Mouse (Mus musculus) limb, embryonic 12.5 days (tissue): ENCODE results near the gene Rab6a. TPM values are rescaled to one million over a fixed set of nuclear protein-coding genes. Genes with fewer than 3 reads are reported as not detected.
"Not testable (repeated sequence)": the region's sequence is repeated elsewhere in the genome, so short reads cannot be mapped to it uniquely, and the experiment has no call there.

ENCODE experiments used
- ATAC-seq: fragments of 200-750 bp; cut with Nextera tagmentation; 2 replicates; pipeline ENCODE4 v1.8.0; 2017; ENCODE audit warnings: low read depth, moderate TSS enrichment; ENCODE audit not compliant: insufficient number of reproducible peaks, insufficient read depth, low FRiP score, low TSS enrichment
- H3K27ac ChIP-seq: fragments of 300-500 bp; sonication (generic); 2 replicates; pipeline ENCODE4 v1.5.1; 2016; ENCODE audit warnings: mild to moderate bottlenecking, moderate library complexity
- H3K27me3 ChIP-seq: fragments of 300-500 bp; sonication (generic); 2 replicates; pipeline ENCODE4 v1.6.1; 2016; ENCODE audit warnings: mild to moderate bottlenecking, moderate library complexity
- H3K36me3 ChIP-seq: fragments of 300-500 bp; sonication (generic); 2 replicates; pipeline ENCODE4 v1.6.1; 2016; ENCODE audit warnings: mild to moderate bottlenecking, moderate library complexity
- H3K4me1 ChIP-seq: fragments of 300-500 bp; sonication (generic); replicated peaks from 2 replicates; pipeline ENCODE4 v1.6.1; 2016
- H3K4me2 ChIP-seq: fragments of 300-500 bp; sonication (generic); 2 replicates; pipeline ENCODE4 v1.6.1; 2016; ENCODE audit warnings: mild to moderate bottlenecking, moderate library complexity
- H3K4me3 ChIP-seq: fragments of 300-500 bp; sonication (generic); replicated peaks from 2 replicates; pipeline ENCODE4 v1.5.1; 2016; ENCODE audit warnings: mild to moderate bottlenecking
- H3K9ac ChIP-seq: fragments of 300-500 bp; sonication (generic); replicated peaks from 2 replicates; pipeline ENCODE4 v1.6.1; 2016; ENCODE audit warnings: mild to moderate bottlenecking, moderate library complexity
- H3K9me3 ChIP-seq: fragments of 300-500 bp; sonication (generic); 2 replicates; pipeline ENCODE4 v1.6.1; 2016; ENCODE audit warnings: mild to moderate bottlenecking, moderate library complexity
- WGBS: fragments of 180-500 bp; shearing (Covaris S2); methylation state at CpG from one replicate; pipeline ENCODE4 v1.1.7; 2016; 5-methylcytosine and 5-hydroxymethylcytosine counted together
- polyA plus RNA-seq: library from polyadenylated mRNA; unstranded; fragments of >200 nt; fragmentation: Nextera tagmentation; extraction: Ambion mirVana; gene quantifications from 2 replicates; pipeline ENCODE4 v1.2.1, GENCODE M21; 2016

Rab6a gene
- 107 and 117 TPM in 2 replicates for polyA plus RNA-seq

DNA sequence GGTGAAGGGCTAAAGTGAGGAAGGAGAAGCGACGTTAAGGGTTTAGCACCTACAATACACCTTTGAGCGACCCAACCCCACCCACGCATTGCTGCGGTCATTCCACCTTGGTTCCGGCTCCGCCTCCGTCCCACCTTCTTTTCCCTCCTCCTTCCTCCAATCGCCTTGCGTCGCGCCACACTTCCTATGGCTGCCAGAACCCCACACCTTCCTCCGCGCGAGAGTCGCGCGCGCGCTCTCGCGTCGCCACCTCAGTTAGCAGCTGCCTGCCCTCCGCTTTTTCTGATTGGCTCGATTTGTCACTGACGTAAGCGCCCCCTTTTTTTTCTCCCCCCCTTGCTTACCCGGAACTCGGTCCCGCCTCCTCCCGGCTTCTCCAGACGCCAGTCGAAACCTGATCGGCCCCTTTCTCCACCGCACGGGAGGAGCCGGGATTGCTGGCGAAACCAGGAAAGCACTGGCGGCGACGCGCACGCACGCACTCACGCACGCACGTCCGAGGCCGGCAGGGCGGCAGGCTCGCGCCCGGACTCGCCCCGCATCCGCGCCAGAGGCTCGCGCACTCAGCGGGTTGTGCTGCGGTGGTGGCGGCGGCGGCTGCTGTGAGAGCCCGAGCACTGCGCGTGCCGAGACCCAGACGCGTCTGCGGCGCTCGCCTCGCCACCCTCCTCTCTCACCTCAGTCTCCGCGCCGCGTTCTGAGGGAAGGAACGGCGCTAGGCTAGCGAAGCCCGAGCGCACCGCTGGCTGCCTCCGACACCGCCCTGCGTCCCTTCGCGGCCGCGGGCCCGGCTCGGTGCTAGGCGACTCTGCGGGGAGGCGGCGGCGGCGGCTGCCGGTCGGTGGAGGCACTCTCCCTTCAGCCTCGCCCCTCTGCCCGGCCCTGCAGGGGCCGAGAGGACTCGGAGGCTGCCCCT is at the start of gene Rab6a:
Gene Rab6a, plus strand, starts transcription at position 197 of the 916 bp plus-strand sequence.
- peak within 1 kb of the TSS; percentile 99 for H3K27ac ChIP-seq

DNA sequence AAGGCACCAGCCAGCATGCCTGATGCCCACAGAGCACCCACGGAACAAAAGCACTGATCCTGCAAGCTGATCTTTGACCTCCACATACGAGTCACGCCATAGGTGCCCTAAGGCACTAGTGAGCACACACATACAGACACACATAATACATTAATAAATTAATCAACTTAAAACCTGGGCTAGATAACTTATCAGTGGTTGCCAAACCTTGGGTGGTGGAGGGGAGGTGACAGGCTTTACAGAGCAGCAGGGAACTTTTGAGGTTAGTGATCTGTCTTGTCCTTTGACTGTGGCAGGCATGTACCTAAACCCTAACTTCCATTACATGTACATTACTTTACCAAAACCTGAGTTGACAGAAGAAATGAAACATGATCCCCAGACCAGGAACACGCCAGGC is 47.9 kb upstream of the Rab6a start:
- H3K9me3 ChIP-seq, result no peaks in the 10 kb centered on the region
- no peak for ATAC-seq
- H3K27me3 ChIP-seq, result no peaks in the 10 kb centered on the region
- H3K36me3 ChIP-seq, result no peaks in the 10 kb centered on the region
- WGBS, result 82% methylated on average over 4 of the region's 4 CpGs
- no peak overlapping the region for H3K4me3 ChIP-seq
- peaks cover 7% of the 10 kb centered on the region; the same call in 1 of the 2 replicates for H3K4me1 ChIP-seq
- no peak overlapping the region for H3K27ac ChIP-seq
- no peak overlapping the region for H3K4me2 ChIP-seq
- H3K9ac ChIP-seq, result no peak overlapping the region

More for the DNA sequence above, at the start of gene Rab6a:
- Histone ChIP-seq H3K36me3 (no peaks in the 10 kb centered on the region), H3K4me3 (peak within 1 kb of the TSS; percentile 98), H3K27me3 (no peaks in the 10 kb centered on the region), H3K4me1 (peaks cover 4% of the 10 kb centered on the region), H3K9me3 (no peaks in the 10 kb centered on the region), H3K9ac (peak within 1 kb of the TSS; percentile 96), H3K4me2 (peak within 1 kb of the TSS; percentile 81)
- peak; percentile 96 for ATAC-seq
- WGBS, result under 1% methylated on average over 99 of the region's 105 CpGs

DNA sequence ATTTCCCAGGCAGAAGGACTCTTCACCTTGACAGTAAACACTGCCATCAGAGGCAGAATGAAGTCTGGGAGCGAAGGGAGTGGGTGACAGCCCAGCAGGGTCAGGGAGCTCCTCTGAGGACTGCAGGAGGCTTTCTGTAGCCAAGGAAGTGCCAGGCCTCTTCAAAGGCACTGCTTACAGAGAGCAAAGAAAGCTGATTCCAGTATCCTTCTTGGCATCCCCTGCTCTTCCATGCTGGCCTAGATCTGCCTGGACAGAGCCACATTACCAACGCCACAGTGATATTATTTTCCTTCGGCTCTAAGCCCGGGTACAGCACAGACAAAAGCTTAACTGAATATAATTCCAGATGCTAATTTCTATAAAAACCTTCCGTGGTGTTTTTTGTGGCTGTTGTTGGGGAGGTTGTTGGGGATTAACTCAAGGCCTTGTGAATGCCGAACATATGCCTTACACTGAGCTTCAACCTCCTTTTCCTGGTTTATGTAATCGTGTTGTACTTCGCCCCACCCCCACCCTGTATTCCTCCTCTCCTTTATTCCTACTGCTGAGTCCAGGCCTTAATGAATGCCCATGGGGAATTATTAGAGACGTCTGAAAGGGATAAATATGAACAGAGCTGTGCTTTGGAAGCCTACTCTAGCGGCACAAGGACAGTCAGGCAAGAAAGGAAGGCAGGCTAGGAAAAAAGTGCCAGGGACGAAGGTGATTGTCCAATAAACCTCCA is 45.2 kb upstream of the Rab6a start:
- no peaks in the 10 kb centered on the region for H3K27me3 ChIP-seq
- ATAC-seq, result no peak
- H3K36me3 ChIP-seq, result no peaks in the 10 kb centered on the region
- no peak overlapping the region for H3K4me3 ChIP-seq
- 66% methylated on average over 11 of the region's 11 CpGs for WGBS
- H3K4me2 ChIP-seq, result no peak overlapping the region
- no peak overlapping the region for H3K27ac ChIP-seq
- peaks cover 5% of the 10 kb centered on the region; the same call in 1 of the 2 replicates for H3K4me1 ChIP-seq
- no peak overlapping the region for H3K9ac ChIP-seq
- H3K9me3 ChIP-seq, result no peaks in the 10 kb centered on the region

DNA sequence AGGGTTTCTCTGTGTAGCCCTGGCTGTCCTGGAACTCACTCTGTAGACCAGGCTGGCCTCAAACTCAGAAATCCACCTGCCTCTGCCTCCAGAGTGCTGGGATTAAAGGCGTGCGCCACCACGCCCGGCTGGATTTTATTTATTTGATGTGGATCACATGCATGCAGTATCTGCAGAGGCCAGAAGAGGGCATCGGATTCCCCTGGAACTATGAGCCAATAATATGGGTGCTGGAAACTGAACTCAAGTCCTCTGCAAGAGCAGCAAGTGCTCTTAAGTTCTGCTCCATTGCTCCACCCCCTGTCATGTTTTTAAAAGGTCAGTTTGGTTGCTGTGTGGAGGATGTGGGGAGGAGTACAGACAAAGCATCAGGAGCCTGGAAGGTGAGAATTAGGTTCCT is 40.0 kb upstream of the Rab6a start:
- not testable (repeated sequence) for H3K9ac ChIP-seq, H3K27me3 ChIP-seq, H3K4me1 ChIP-seq, ATAC-seq, H3K27ac ChIP-seq, H3K9me3 ChIP-seq, H3K4me3 ChIP-seq, H3K4me2 ChIP-seq
- peaks cover 10% of the 10 kb centered on the region; the same call in 1 of the 2 replicates for H3K36me3 ChIP-seq
- 76% methylated on average over 5 of the region's 5 CpGs for WGBS

DNA sequence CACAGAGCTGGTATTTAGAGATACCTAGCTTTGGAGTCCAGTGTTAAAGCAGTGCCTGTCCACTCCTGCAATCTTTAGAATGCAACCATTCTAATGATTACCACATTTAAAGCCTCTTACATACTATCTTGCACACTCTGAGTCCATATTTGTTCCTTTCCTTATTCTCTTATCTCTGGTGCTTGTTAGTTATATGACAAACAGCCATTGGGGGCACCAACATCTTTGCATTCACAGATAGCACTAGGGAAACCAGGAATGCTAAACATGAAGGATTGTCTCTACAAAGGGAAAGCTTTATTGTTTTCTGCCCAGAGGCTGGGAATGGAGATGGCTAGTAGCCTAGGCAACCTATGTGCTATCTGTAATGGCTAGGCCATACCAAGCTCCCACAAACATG is 37.3 kb upstream of the Rab6a start:
- Histone ChIP-seq H3K4me2 (no peak overlapping the region), H3K27me3 (no peaks in the 10 kb centered on the region), H3K36me3 (peaks cover 10% of the 10 kb centered on the region; the same call in 1 of the 2 replicates), H3K4me3 (no peak overlapping the region), H3K4me1 (no peaks in the 10 kb centered on the region), H3K9ac (no peak overlapping the region), H3K9me3 (no peaks in the 10 kb centered on the region), H3K27ac (no peak overlapping the region)
- ATAC-seq, result no peak

DNA sequence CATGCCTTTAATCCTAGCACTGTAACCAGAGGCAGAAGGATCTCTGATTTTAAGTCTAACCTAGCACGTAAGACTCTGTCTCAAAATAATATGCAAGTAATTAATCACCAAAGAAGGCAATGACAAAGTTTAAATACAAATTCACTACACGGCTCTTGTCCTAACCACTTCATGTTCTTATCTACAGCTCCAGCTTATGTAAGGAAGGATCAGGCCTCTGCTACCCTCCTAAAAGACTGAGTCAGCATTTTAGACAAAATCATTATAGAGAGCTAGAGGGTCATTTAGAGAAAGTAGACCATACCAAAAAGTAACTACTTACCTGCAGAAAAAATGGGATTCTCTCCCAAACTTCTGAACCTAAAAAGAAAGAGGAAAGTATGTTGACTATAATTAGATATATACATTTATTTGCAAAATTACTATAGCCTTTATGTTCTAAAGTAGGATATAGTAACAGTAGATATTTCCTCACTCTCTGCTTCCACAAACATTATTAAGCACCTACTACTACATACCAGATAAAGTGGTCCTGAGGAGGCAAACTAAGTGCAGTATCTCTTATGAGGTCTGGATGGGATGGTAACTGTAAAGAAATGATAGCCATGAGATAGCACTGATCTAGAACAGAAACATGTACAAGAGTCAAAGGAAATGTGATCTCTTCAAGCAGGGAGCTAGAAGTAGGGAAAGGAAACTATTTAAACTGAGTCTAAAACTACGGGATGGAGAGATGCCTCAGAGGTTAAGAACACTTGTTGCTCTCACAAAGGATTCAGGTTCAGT is 36.1 kb upstream of the Rab6a start:
- Histone ChIP-seq H3K9ac (no peak overlapping the region), H3K27me3 (no peaks in the 10 kb centered on the region), H3K9me3 (no peaks in the 10 kb centered on the region), H3K27ac (no peak overlapping the region), H3K4me3 (no peak overlapping the region), H3K4me2 (no peak overlapping the region), H3K4me1 (no peaks in the 10 kb centered on the region), H3K36me3 (peaks cover 10% of the 10 kb centered on the region; the same call in 1 of the 2 replicates)
- ATAC-seq, result no peak
- 82% methylated on average over 3 of the region's 3 CpGs for WGBS

DNA sequence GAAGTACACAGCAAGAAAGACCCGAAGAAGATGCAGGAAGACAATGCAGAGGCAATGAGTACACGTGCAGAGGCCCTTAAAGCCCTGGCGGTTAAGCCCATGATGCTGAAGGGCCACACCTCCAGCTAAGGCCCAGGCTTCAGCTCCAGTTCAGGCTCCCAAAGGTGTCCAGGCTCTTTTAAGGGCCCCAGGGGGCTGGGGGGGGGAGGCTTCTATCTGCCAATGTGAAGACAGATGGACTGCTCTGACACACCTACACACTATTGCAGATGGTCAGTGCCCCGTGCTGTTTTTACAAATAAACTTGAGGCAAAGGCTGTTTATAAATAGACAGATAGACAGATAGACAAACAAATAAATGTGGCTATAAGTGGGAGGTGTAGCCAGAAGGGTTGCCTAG is 35.1 kb upstream of the Rab6a start:
- 77% methylated on average over 4 of the region's 4 CpGs for WGBS
- no peak overlapping the region for H3K4me2 ChIP-seq
- no peak overlapping the region for H3K27ac ChIP-seq
- no peak overlapping the region for H3K4me3 ChIP-seq
- ATAC-seq, result no peak
- no peaks in the 10 kb centered on the region for H3K27me3 ChIP-seq
- H3K9me3 ChIP-seq, result no peaks in the 10 kb centered on the region
- peaks cover 10% of the 10 kb centered on the region; the same call in 1 of the 2 replicates for H3K36me3 ChIP-seq
- H3K4me1 ChIP-seq, result no peaks in the 10 kb centered on the region
- no peak overlapping the region for H3K9ac ChIP-seq

DNA sequence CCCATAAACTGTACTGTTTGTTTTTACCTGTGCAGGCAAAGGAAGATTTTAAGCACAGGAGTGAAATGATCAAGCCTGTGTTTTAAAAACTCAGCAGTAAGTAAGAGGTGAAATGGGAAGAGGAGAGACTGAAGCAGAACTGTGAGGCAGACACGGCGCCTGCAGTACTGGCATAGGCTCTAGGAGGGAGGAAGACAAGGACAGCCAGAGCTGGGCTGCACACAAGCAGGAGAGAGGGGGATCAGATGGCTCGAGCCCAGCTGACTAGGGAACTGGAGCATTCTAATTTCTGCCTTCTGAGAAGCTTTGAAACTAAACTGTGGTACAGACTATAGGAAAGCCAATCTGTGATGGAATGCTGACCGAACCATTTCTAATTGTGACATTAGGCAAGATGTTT is 34.5 kb upstream of the Rab6a start:
- peaks cover 5% of the 10 kb centered on the region; the same call in 1 of the 2 replicates for H3K36me3 ChIP-seq
- no peaks in the 10 kb centered on the region for H3K27me3 ChIP-seq
- H3K9ac ChIP-seq, result no peak overlapping the region
- H3K27ac ChIP-seq, result no peak overlapping the region
- no peaks in the 10 kb centered on the region for H3K4me1 ChIP-seq
- H3K4me2 ChIP-seq, result no peak overlapping the region
- no peak overlapping the region for H3K4me3 ChIP-seq
- no peak for ATAC-seq
- 84% methylated on average over 4 of the region's 4 CpGs for WGBS
- H3K9me3 ChIP-seq, result no peaks in the 10 kb centered on the region

DNA sequence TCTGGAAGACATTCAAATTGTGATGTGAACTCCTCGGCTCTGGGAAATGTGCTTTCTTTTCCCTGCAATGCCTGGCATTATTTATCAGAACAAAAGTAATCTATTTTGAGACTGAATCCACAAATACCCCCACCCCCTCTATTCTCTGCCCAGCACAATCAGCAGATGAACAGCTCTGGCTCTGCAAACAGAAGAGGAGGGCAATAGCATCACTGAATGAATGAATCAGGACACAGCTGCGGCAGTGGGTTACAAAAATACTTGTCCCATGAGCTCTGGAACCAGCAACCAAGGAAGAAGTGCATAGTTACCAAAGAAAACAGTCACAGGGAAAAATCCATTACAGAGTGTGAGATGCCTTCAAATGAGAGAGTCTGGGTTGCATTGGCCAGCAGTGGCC is 28.4 kb upstream of the Rab6a start:
- Histone ChIP-seq H3K9ac (no peak overlapping the region), H3K4me3 (no peak overlapping the region), H3K9me3 (no peaks in the 10 kb centered on the region), H3K4me2 (no peak overlapping the region), H3K27ac (no peak overlapping the region), H3K4me1 (peaks cover 3% of the 10 kb centered on the region; the same call in 1 of the 2 replicates), H3K36me3 (no peaks in the 10 kb centered on the region), H3K27me3 (no peaks in the 10 kb centered on the region)
- WGBS, result 84% methylated on average over 2 of the region's 2 CpGs
- no peak for ATAC-seq

DNA sequence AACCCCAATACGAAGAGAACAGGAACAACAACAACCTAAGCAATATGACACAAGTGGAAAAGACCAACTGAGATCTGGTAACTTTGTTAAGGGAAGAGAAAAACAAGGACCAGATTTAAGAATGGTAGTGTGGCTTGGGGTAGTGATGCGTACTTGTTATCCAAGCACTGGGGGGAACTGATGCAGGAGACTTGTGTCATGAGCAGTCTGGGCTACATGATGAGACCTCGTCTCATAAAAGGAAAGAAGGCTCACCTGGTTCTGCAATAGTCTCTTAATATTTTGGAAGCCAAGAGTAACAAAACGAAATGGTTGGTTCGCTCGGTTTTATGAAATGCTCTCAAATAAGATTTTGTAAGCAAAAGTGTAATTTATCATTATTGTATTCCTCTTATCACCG is 25.0 kb upstream of the Rab6a start:
- Histone ChIP-seq H3K36me3 (no peaks in the 10 kb centered on the region), H3K9ac (peak overlapping the region; percentile 82; the same call in 1 of the 2 replicates), H3K9me3 (no peaks in the 10 kb centered on the region), H3K27me3 (no peaks in the 10 kb centered on the region), H3K27ac (no peak overlapping the region), H3K4me2 (peak overlapping the region; percentile 72), H3K4me1 (peaks cover 3% of the 10 kb centered on the region; the same call in 1 of the 2 replicates), H3K4me3 (peak overlapping the region; percentile 54)
- ATAC-seq, result no peak
- 42% methylated on average over 7 of the region's 7 CpGs for WGBS
